Mouse (Mus musculus) heart, adult 2 months (tissue): ENCODE data around the gene Map2k2. TPM values are rescaled to one million over a fixed set of nuclear protein-coding genes. Genes with fewer than 3 reads are reported as not detected.

Experiments
- DNase-seq, 2 experiments: peaks; one replicate each; pipeline ENCODE4 v3.0.0; 2021
- H3K27ac ChIP-seq: fragments of 200-600 bp; 2 replicates; pipeline ENCODE4 v1.8.1; 2022
- H3K27me3 ChIP-seq: fragments of 200-500 bp; 2 replicates; pipeline ENCODE4 v1.6.1; 2012; ENCODE audit warnings: mild to moderate bottlenecking, low read length, inconsistent platforms, mixed read lengths; ENCODE audit not compliant: control insufficient read depth, insufficient read depth
- H3K36me3 ChIP-seq: fragments of 200-500 bp; 2 replicates; pipeline ENCODE4 v1.6.1; 2012; ENCODE audit warnings: low read length, inconsistent platforms; ENCODE audit not compliant: control insufficient read depth, insufficient read depth
- H3K4me1 ChIP-seq: fragments of 200-500 bp; 2 replicates; pipeline ENCODE4 v1.6.1; 2011; ENCODE audit warnings: low read length; ENCODE audit not compliant: control insufficient read depth, insufficient read depth
- H3K4me3 ChIP-seq: fragments of 200-600 bp; 2 replicates; pipeline ENCODE4 v1.8.1; 2022
- H3K79me2 ChIP-seq: fragments of 200-500 bp; replicated peaks from 2 replicates; pipeline ENCODE4 v1.6.1; 2012; ENCODE audit warnings: mild to moderate bottlenecking, inconsistent platforms, low read length, moderate library complexity, mixed read lengths; ENCODE audit not compliant: control insufficient read depth, insufficient read depth
- H3K9ac ChIP-seq: fragments of 200-500 bp; 2 replicates; pipeline ENCODE4 v1.6.1; 2012; ENCODE audit warnings: low read depth, mild to moderate bottlenecking, control low read depth, inconsistent platforms, low read length, mixed read lengths
- CTCF ChIP-seq: fragments of 200-600 bp; IDR thresholded peaks from 2 replicates; pipeline ENCODE4 v1.8.1; 2022; ENCODE audit warnings: antibody characterized with exemption, mild to moderate bottlenecking, moderate library complexity
- EP300 ChIP-seq: fragments of 200-500 bp; IDR thresholded peaks from 2 replicates; pipeline ENCODE4 v1.6.1; 2011; ENCODE audit warnings: low read depth, low read length, control low read depth; ENCODE audit not compliant: insufficient read depth
- POLR2A ChIP-seq: fragments of 200-500 bp; IDR thresholded peaks from 2 replicates; pipeline ENCODE4 v1.6.1; 2011; ENCODE audit warnings: mild to moderate bottlenecking, low read depth, low read length, control low read depth; ENCODE audit not compliant: insufficient read depth
- WGBS: fragments of 180-500 bp; shearing (Covaris S2); methylation state at CpG from one replicate; pipeline ENCODE4 v1.1.7; 2018; 5-methylcytosine and 5-hydroxymethylcytosine counted together
- intact Hi-C: fragments of 180-260 bp; cut with DNase I; formaldehyde crosslinking; loops from one replicate; pipeline ENCODE4 v1.15.1; 2025
- microRNA-seq, 2 experiments: library from miRNA; unstranded; fragments of <30 nt; microRNA quantifications; one replicate each; pipeline ENCODE4 v1.2.0; 2021
- polyA plus RNA-seq: library from polyadenylated mRNA; depleted of rRNA; stranded (reverse); fragments of >200 nt; gene quantifications from 2 replicates; pipeline ENCODE4 v1.2.3, GENCODE M21; 2012; rRNA removed
- total RNA-seq, 2 experiments: library from RNA; stranded (reverse); gene quantifications; 2 replicates each; pipeline ENCODE4 v1.2.3; 2021

Gene Map2k2
- total and polyA plus RNA-seq, 3 experiments, result 115 to 123 (median 116) TPM

- DNase-seq, result peak; percentile 92 to 97
- Histone ChIP-seq H3K79me2 (peaks cover 2% of the 10 kb centered on the region; the same call in 1 of the 2 replicates), H3K27me3 (no peaks in the 10 kb centered on the region), H3K27ac (peak within 1 kb of the TSS; percentile 95), H3K4me3 (peak within 1 kb of the TSS; percentile 69), H3K9ac (peak within 1 kb of the TSS; percentile 79), H3K4me1 (peaks cover 12% of the 10 kb centered on the region), H3K36me3 (peaks cover 3% of the 10 kb centered on the region; the same call in 1 of the 2 replicates)
- TF ChIP-seq EP300 (peak; percentile 94), POLR2A (peak; percentile 93), CTCF (no peak)
- intact Hi-C loops, result no loop called here
- WGBS, result 6% methylated on average over 53 of the region's 53 CpGs
Observed at GRCm38 (mm10) chr10:81182336-81183333, 76.9 kb downstream of the Map2k2 start, which contains the start of gene Dapk3. Dapk3 (plus strand) TSS chr10:81183005.

Small RNA genes lying within 50 kb of the gene (microRNA-seq; reads per million reads assigned to microRNA genes)
- gene Mir5615-1, result 0 reads per million in 2 experiments
- gene Mir5615-2, result 0 reads per million in 2 experiments

Other genes starting within 250 kb of the Map2k2 start
- gene Tmprss9, start 234.1 kb upstream of the Map2k2 start, total RNA-seq, result not detected
- 0.02 TPM in 1 of 2 replicates, not detected in the other for gene Tmprss9, start 234.1 kb upstream of the Map2k2 start, polyA plus RNA-seq
- 100 to 1,000 TPM; 126 to 133 TPM for gene Timm13, start 204.9 kb upstream of the Map2k2 start, total RNA-seq
- 151 and 188 TPM in 2 replicates for gene Timm13, start 204.9 kb upstream of the Map2k2 start, polyA plus RNA-seq
- 1 to 10 TPM; 3.6 to 5.4 TPM for gene Lmnb2, start 187.7 kb upstream of the Map2k2 start, total RNA-seq
- 5.4 and 7.4 TPM in 2 replicates for gene Lmnb2, start 187.7 kb upstream of the Map2k2 start, polyA plus RNA-seq
- gene Gadd45b, start 175.8 kb upstream of the Map2k2 start, total RNA-seq, result 10 to 100 TPM; 10.9 to 13.9 TPM
- gene Gadd45b, start 175.8 kb upstream of the Map2k2 start, polyA plus RNA-seq, result 10.0 and 10.1 TPM in 2 replicates
- gene Gng7, start 91.0 kb upstream of the Map2k2 start, total RNA-seq, result under 1 TPM; 0.50 to 0.63 TPM
- 0.68 and 1.1 TPM in 2 replicates for gene Gng7, start 91.0 kb upstream of the Map2k2 start, polyA plus RNA-seq
- gene Diras1, start 80.3 kb upstream of the Map2k2 start, total RNA-seq, result not detected
- gene Diras1, start 80.3 kb upstream of the Map2k2 start, polyA plus RNA-seq, result 0.04 and 0.06 TPM in 2 replicates
- 10 to 100 TPM; 13.9 to 14.4 TPM for gene Slc39a3, start 68.5 kb upstream of the Map2k2 start, total RNA-seq
- gene Slc39a3, start 68.5 kb upstream of the Map2k2 start, polyA plus RNA-seq, result 20.5 and 21.9 TPM in 2 replicates
- 10 to 100 TPM; 84.5 to 90.1 TPM for gene Sgta, start 45.7 kb upstream of the Map2k2 start, total RNA-seq
- 158 and 161 TPM in 2 replicates for gene Sgta, start 45.7 kb upstream of the Map2k2 start, polyA plus RNA-seq
- gene Thop1, start 35.9 kb upstream of the Map2k2 start, total RNA-seq, result 10 to 100 TPM; 11.3 to 15.5 TPM
- 15.2 and 17.0 TPM in 2 replicates for gene Thop1, start 35.9 kb upstream of the Map2k2 start, polyA plus RNA-seq
- gene Creb3l3, start 7.0 kb upstream of the Map2k2 start, total RNA-seq, result under 1 TPM; 0.36 to 0.70 TPM
- gene Creb3l3, start 7.0 kb upstream of the Map2k2 start, polyA plus RNA-seq, result 0.06 and 0.15 TPM in 2 replicates
- 10 to 100 TPM; 35.2 to 41.4 TPM for gene Zbtb7a, start 29.3 kb downstream of the Map2k2 start, total RNA-seq
- 16.1 and 20.6 TPM in 2 replicates for gene Zbtb7a, start 29.3 kb downstream of the Map2k2 start, polyA plus RNA-seq
- 10 to 100 TPM; 14.1 to 16.5 TPM for gene Pias4, start 62.0 kb downstream of the Map2k2 start, total RNA-seq
- gene Pias4, start 62.0 kb downstream of the Map2k2 start, polyA plus RNA-seq, result 22.3 and 23.3 TPM in 2 replicates
- gene Eef2, start 70.7 kb downstream of the Map2k2 start, total RNA-seq, result 1,000 to 10,000 TPM; 1,027 to 1,244 TPM
- gene Eef2, start 70.7 kb downstream of the Map2k2 start, polyA plus RNA-seq, result 887 and 1,187 TPM in 2 replicates
- 10 to 100 TPM; 27.8 to 29.0 TPM for gene Dapk3, start 77.1 kb downstream of the Map2k2 start, total RNA-seq
- gene Dapk3, start 77.1 kb downstream of the Map2k2 start, polyA plus RNA-seq, result 30.6 and 35.5 TPM in 2 replicates
- not detected for gene 4930442H23Rik, start 77.9 kb downstream of the Map2k2 start, total RNA-seq
- not detected in 2 replicates for gene 4930442H23Rik, start 77.9 kb downstream of the Map2k2 start, polyA plus RNA-seq
- 1 to 10 TPM; 8.7 to 8.8 TPM for gene Nmrk2, start 96.1 kb downstream of the Map2k2 start, total RNA-seq
- 4.7 and 6.3 TPM in 2 replicates for gene Nmrk2, start 96.1 kb downstream of the Map2k2 start, polyA plus RNA-seq
- under 1 TPM in 1 of 2 experiments, not detected in 1; 0.09 TPM for gene Atcay, start 124.9 kb downstream of the Map2k2 start, total RNA-seq
- 0.14 and 0.20 TPM in 2 replicates for gene Atcay, start 124.9 kb downstream of the Map2k2 start, polyA plus RNA-seq
- 1 to 10 TPM; 1.8 to 2.0 TPM for gene Zfr2, start 127.2 kb downstream of the Map2k2 start, total RNA-seq
- gene Zfr2, start 127.2 kb downstream of the Map2k2 start, polyA plus RNA-seq, result 5.0 and 6.3 TPM in 2 replicates
- under 1 TPM; 0.48 to 0.86 TPM for gene Matk, start 147.0 kb downstream of the Map2k2 start, total RNA-seq
- gene Matk, start 147.0 kb downstream of the Map2k2 start, polyA plus RNA-seq, result 0.97 and 1.5 TPM in 2 replicates
- 100 to 1,000 TPM in 1 of 2 experiments, 10 to 100 TPM in 1; 85.7 to 101 TPM for gene Mrpl54, start 161.0 kb downstream of the Map2k2 start, total RNA-seq
- gene Mrpl54, start 161.0 kb downstream of the Map2k2 start, polyA plus RNA-seq, result 66.7 and 93.2 TPM in 2 replicates
- gene Apba3, start 161.0 kb downstream of the Map2k2 start, total RNA-seq, result 100 to 1,000 TPM; 111 to 123 TPM
- gene Apba3, start 161.0 kb downstream of the Map2k2 start, polyA plus RNA-seq, result 151 TPM in 2 replicates
- gene Tjp3, start 185.7 kb downstream of the Map2k2 start, total RNA-seq, result not detected
- gene Tjp3, start 185.7 kb downstream of the Map2k2 start, polyA plus RNA-seq, result 0.12 and 0.78 TPM in 2 replicates
- 10 to 100 TPM; 27.0 to 28.0 TPM for gene Pip5k1c, start 187.0 kb downstream of the Map2k2 start, total RNA-seq
- 37.5 and 44.2 TPM in 2 replicates for gene Pip5k1c, start 187.0 kb downstream of the Map2k2 start, polyA plus RNA-seq
- 10 to 100 TPM; 16.1 to 18.0 TPM for gene Cactin, start 215.2 kb downstream of the Map2k2 start, total RNA-seq
- 15.4 and 18.0 TPM in 2 replicates for gene Cactin, start 215.2 kb downstream of the Map2k2 start, polyA plus RNA-seq
- gene Tbxa2r, start 222.8 kb downstream of the Map2k2 start, total RNA-seq, result 1 to 10 TPM; 3.8 to 4.1 TPM
- 7.1 and 8.7 TPM in 2 replicates for gene Tbxa2r, start 222.8 kb downstream of the Map2k2 start, polyA plus RNA-seq
- gene Gipc3, start 237.4 kb downstream of the Map2k2 start, total RNA-seq, result 1 to 10 TPM; 5.5 to 6.4 TPM
- gene Gipc3, start 237.4 kb downstream of the Map2k2 start, polyA plus RNA-seq, result 4.7 and 4.8 TPM in 2 replicates
- 10 to 100 TPM; 55.6 to 58.1 TPM for gene Hmg20b, start 244.6 kb downstream of the Map2k2 start, total RNA-seq
- 44.3 and 54.9 TPM in 2 replicates for gene Hmg20b, start 244.6 kb downstream of the Map2k2 start, polyA plus RNA-seq